Mouse (Mus musculus) myocyte (in vitro differentiated cells): ENCODE results near the gene Lbh.

ENCODE experiments used
- MYOG ChIP-seq, 3 experiments: IDR thresholded peaks; one replicate each; pipeline ENCODE4 v1.6.1; 2011; ENCODE audit warnings: control low read depth in 2 of 3, low read depth in 2 of 3, mild to moderate bottlenecking in 2 of 3; ENCODE audit not compliant: insufficient read length in 2 of 3, control insufficient read depth in 1 of 3, insufficient read depth in 1 of 3
- POLR2A ChIP-seq: IDR thresholded peaks from one replicate; pipeline ENCODE4 v1.6.1; 2011; ENCODE audit warnings: low read depth, mild to moderate bottlenecking, control low read depth, moderate library complexity; ENCODE audit not compliant: insufficient read length
- TCF12 ChIP-seq: IDR thresholded peaks from one replicate; pipeline ENCODE4 v1.6.1; 2011; ENCODE audit warnings: mild to moderate bottlenecking, control low read depth; ENCODE audit not compliant: poor library complexity, insufficient read depth, severe bottlenecking

- no peak for TF ChIP-seq MYOG (IDR thresholded peaks at IDR 0.05; ENCODE audit: control insufficient read depth in 1 of 3, insufficient read depth in 1 of 3, insufficient read length in 2 of 3, low read depth in 2 of 3)
- TF ChIP-seq TCF12, result no peak
- TF ChIP-seq POLR2A, result no peak
Measured at GRCm38 (mm10) chr17:72919641-72920040, 1.5 kb downstream of the Lbh start.
